Mouse (Mus musculus) CD4-positive, CD25-positive, alpha-beta regulatory T cell, adult 9 weeks (primary cell): ENCODE measurements around the gene Cetn4. TPM values are rescaled to one million over a fixed set of nuclear protein-coding genes. Genes with fewer than 3 reads are reported as not detected.

ENCODE experiments used
- polyA plus RNA-seq: library from polyadenylated mRNA; unstranded; fragments of 100-300 nt; shearing (Covaris generic); gene quantifications from one replicate; pipeline ENCODE4 v1.2.1, GENCODE M21; 2017

The Cetn4 gene
- polyA plus RNA-seq, result 1.0 TPM

DNA sequence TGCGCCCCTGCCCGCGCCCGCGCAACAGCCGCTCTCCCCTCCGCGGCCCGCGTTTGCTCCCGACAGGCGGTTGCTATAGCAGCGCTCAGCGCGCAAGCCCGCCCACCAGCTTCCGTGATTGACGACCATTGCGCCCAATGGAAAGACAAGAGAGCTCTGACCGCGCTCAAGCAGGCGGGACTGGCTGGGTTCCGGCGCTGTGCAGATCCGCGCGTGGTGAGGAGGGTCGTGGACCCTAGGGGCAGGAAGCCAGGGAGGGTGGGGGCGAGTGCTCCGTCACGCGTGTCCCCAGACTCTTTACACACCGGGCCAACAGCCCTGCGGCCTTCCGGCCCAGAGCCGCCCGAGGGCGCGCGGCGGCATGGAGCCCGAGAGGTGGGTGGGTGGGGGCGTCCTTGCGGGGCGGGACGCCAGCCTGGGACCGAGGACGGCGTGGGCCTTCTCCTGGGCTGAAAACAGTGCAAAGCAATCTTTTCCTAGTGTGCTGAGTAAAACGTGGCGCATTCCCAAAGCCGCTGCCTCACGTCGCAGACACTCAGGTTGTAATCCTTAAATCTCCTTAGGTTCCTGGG lies at the start of gene Cetn4, which contains the start of gene Bbs12:
Gene Cetn4 (minus strand): TSS at position 339 of the 572 bp plus-strand sequence.
Gene Bbs12 (plus strand): TSS at position 185 of the 572 bp plus-strand sequence.

GRCm38 (mm10) chr3:37348221-37349165 lies 36.0 kb upstream of the Cetn4 start, which contains the start of gene Fgf2:
Gene Fgf2, plus strand, starts transcription at chr3:37348346.

Other genes starting within 250 kb of the Cetn4 start
- gene Adad1, start 249.2 kb downstream of the Cetn4 start, polyA plus RNA-seq, result not detected
- gene Il2, start 186.7 kb downstream of the Cetn4 start, polyA plus RNA-seq, result 2.1 TPM
- 7.4 TPM for gene Il21, start 80.1 kb downstream of the Cetn4 start, polyA plus RNA-seq
- gene Bbs12, start 154 bp downstream of the Cetn4 start, polyA plus RNA-seq, result 6.5 TPM
- 3.3 TPM for gene Fgf2, start 35.6 kb upstream of the Cetn4 start, polyA plus RNA-seq
- gene Spata5, start 107.2 kb upstream of the Cetn4 start, polyA plus RNA-seq, result 42.9 TPM
- gene Nudt6, start 107.5 kb upstream of the Cetn4 start, polyA plus RNA-seq, result 22.3 TPM